Mouse (Mus musculus) heart, postnatal 0 days (tissue): Measurements from ENCODE around the gene Foxk2.

Source experiments
- CTCF ChIP-seq: IDR thresholded peaks from 2 replicates; pipeline ENCODE4 v1.5.1; 2016; ENCODE audit warnings: antibody characterized with exemption, control low read depth, low read depth
- EP300 ChIP-seq: IDR thresholded peaks from 2 replicates; pipeline ENCODE4 v1.6.1; 2016; ENCODE audit warnings: antibody characterized with exemption, low read depth

DNA sequence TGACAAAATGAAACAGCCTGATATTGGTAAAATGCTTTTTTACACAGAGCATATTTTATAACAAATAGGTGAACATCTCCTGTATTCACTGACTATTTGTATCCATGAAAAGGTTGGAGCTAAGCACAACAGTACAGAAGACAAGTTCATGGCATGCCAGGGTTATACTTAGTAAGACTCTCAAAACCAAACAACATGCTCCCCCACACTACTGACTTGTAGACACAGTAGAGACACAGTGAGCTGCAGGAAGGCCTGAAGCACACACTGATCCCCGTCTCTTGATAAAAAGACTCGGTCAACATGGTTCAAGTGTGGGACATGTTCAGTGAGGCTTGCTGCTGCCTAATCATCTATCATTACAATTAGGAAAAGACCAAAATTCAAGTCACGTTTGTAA lies 71.9 kb downstream of the Foxk2 start:
- no peak for TF ChIP-seq CTCF
- TF ChIP-seq EP300, result no peak
